Comparison of ENCODE assay signal across 8 mouse cellular contexts in genomic region chr1:107481452-107481851, GRCm38 (mm10). TPM values are rescaled to one million over a fixed set of nuclear protein-coding genes. Genes with fewer than 3 reads are reported as not detected.
A peak's percentile ranks its signal among the peaks of the same experiment; 100 is the strongest.
DNase-seq lines count a peak whose midpoint lies in the region; ATAC-seq and TF ChIP-seq lines count a peak whose summit lies in the region.

No protein-coding gene starts in this region.

- no peak overlapping the region for H3K4me3 ChIP-seq in left cerebral cortex, adult 2 months

- ATAC-seq in activated CD4-positive, CD25-positive, alpha-beta regulatory T cell, adult 4 months, result peak; percentile 57
- ATAC-seq in megakaryocyte progenitor cell, adult 5-6 weeks (replicated peaks; ENCODE audit: poor library complexity), result peak; percentile 99

- DNase-seq in cerebellum, postnatal 25 days, result peak; percentile 80 to 84
- peak; percentile 56 for DNase-seq in gastrocnemius, adult 18-20 months (ENCODE audit: low spot score)
- DNase-seq in hindlimb bud, embryonic 11.5 days (ENCODE audit: extremely low spot score, low read depth, low spot score), result peak; percentile 44
- peak; percentile 75 to 83 for DNase-seq in left cerebral cortex, adult 2 months (ENCODE audit: extremely low spot score in 1 of 2, low spot score in 2 of 2)
- peak; percentile 80 for DNase-seq in right cerebral cortex, postnatal 14 days
- peak; percentile 65 to 69 for DNase-seq in urinary bladder, postnatal 36 days (ENCODE audit: low spot score in 2 of 2)

- H3K27ac ChIP-seq in left cerebral cortex, adult 2 months, result no peak overlapping the region

- intact Hi-C loops in left cerebral cortex, adult 2 months (cut with DNase I), result loop anchor here (1.0 to 5.0 kb wide), 3 partner anchors 81 to 469 kb away; no protein-coding TSS in a partner anchor

- TF ChIP-seq CTCF in left cerebral cortex, adult 2 months (IDR thresholded peaks at IDR 0.05), result peak; percentile 88

RNA-seq across cellular contexts. Expression of gene Serpinb2, which starts 29.8 kb away (rescaled TPM):
- not detected for polyA plus RNA-seq in activated CD4-positive, CD25-positive, alpha-beta regulatory T cell, adult 4 months (2017; shearing (Covaris generic))
- total RNA-seq in gastrocnemius, adult 18-20 months (2021), result not detected
- total RNA-seq in left cerebral cortex, adult 2 months (2021), result not detected
- total RNA-seq in megakaryocyte progenitor cell, adult 5-6 weeks (2015), result 0.49 and 0.77 TPM in 2 replicates
- 2.5 TPM in 1 of 2 replicates, not detected in the other for total RNA-seq in megakaryocyte progenitor cell, adult 5-6 weeks (2017)
